Mouse (Mus musculus) hindbrain, embryonic 13.5 days (tissue): Measurements from ENCODE around the gene Maats1. TPM values are rescaled to one million over a fixed set of nuclear protein-coding genes. Genes with fewer than 3 reads are reported as not detected.

Experiments
- ATAC-seq: fragments of 200-750 bp; cut with Nextera tagmentation; 2 replicates; pipeline ENCODE4 v1.8.0; 2017; ENCODE audit warnings: moderate TSS enrichment; ENCODE audit not compliant: low FRiP score
- H3K27ac ChIP-seq: fragments of 300-500 bp; sonication (generic); 2 replicates; pipeline ENCODE4 v1.5.1; 2015; ENCODE audit warnings: inconsistent platforms, mild to moderate bottlenecking, moderate library complexity
- H3K27me3 ChIP-seq: fragments of 300-500 bp; sonication (generic); 2 replicates; pipeline ENCODE4 v1.6.1; 2015; ENCODE audit warnings: mild to moderate bottlenecking, inconsistent platforms
- H3K36me3 ChIP-seq: fragments of 300-500 bp; sonication (generic); 2 replicates; pipeline ENCODE4 v1.6.1; 2015; ENCODE audit warnings: mild to moderate bottlenecking, inconsistent platforms
- H3K4me1 ChIP-seq: fragments of 300-500 bp; sonication (generic); replicated peaks from 2 replicates; pipeline ENCODE4 v1.6.1; 2015; ENCODE audit warnings: inconsistent platforms
- H3K4me2 ChIP-seq: fragments of 300-500 bp; sonication (generic); 2 replicates; pipeline ENCODE4 v1.6.1; 2015; ENCODE audit warnings: inconsistent platforms, mild to moderate bottlenecking, moderate library complexity
- H3K4me3 ChIP-seq: fragments of 300-500 bp; sonication (generic); 2 replicates; pipeline ENCODE4 v1.5.1; 2015; ENCODE audit warnings: mild to moderate bottlenecking, inconsistent platforms
- H3K9ac ChIP-seq: fragments of 300-500 bp; sonication (generic); 2 replicates; pipeline ENCODE4 v1.6.1; 2015; ENCODE audit warnings: mild to moderate bottlenecking, inconsistent platforms
- H3K9me3 ChIP-seq: fragments of 300-500 bp; sonication (generic); 2 replicates; pipeline ENCODE4 v1.6.1; 2016; ENCODE audit warnings: inconsistent platforms
- WGBS: fragments of 180-500 bp; shearing (Covaris S2); methylation state at CpG from one replicate; pipeline ENCODE4 v1.1.7; 2015; 5-methylcytosine and 5-hydroxymethylcytosine counted together
- polyA plus RNA-seq: library from polyadenylated mRNA; unstranded; fragments of >200 nt; fragmentation: Nextera tagmentation; extraction: Ambion mirVana; gene quantifications from 2 replicates; pipeline ENCODE4 v1.2.1, GENCODE M21; 2015

Maats1 gene
- polyA plus RNA-seq, 1 experiment from 2014 or later = 1.8 TPM

- H3K9ac ChIP-seq = no peak overlapping the region
- H3K4me2 ChIP-seq = no peak overlapping the region
- no peak for ATAC-seq
- H3K4me1 ChIP-seq = peaks cover 9% of the 10 kb centered on the region
- no peaks in the 10 kb centered on the region for H3K27me3 ChIP-seq
- H3K4me3 ChIP-seq = no peak overlapping the region
- no peaks in the 10 kb centered on the region for H3K9me3 ChIP-seq
- 92% methylated on average over 13 of the region's 13 CpGs for WGBS
- no peak overlapping the region for H3K27ac ChIP-seq
- H3K36me3 ChIP-seq = no peaks in the 10 kb centered on the region
Measured at GRCm38 (mm10) chr16:38302367-38302766, 39.6 kb downstream of the Maats1 start.

- no peaks in the 10 kb centered on the region for H3K9me3 ChIP-seq
- 92% methylated on average over 6 of the region's 6 CpGs for WGBS
- H3K27me3 ChIP-seq = no peaks in the 10 kb centered on the region
- H3K4me3 ChIP-seq = no peak overlapping the region
- no peak for ATAC-seq
- no peak overlapping the region for H3K9ac ChIP-seq
- H3K4me1 ChIP-seq = no peaks in the 10 kb centered on the region
- no peak overlapping the region for H3K27ac ChIP-seq
- no peaks in the 10 kb centered on the region for H3K36me3 ChIP-seq
- H3K4me2 ChIP-seq = no peak overlapping the region
Measured at GRCm38 (mm10) chr16:38298410-38298809, 43.5 kb downstream of the Maats1 start.

- no peaks in the 10 kb centered on the region for H3K36me3 ChIP-seq
- H3K9ac ChIP-seq = no peak overlapping the region
- no peaks in the 10 kb centered on the region for H3K4me1 ChIP-seq
- H3K4me2 ChIP-seq = no peak overlapping the region
- no peaks in the 10 kb centered on the region for H3K27me3 ChIP-seq
- WGBS = 48% methylated on average over 5 of the region's 5 CpGs
- no peak for ATAC-seq
- H3K27ac ChIP-seq = no peak overlapping the region
- H3K9me3 ChIP-seq = no peaks in the 10 kb centered on the region
- H3K4me3 ChIP-seq = no peak overlapping the region
Measured at GRCm38 (mm10) chr16:38295349-38295930, 46.5 kb downstream of the Maats1 start.

GRCm38 (mm10) chr16:38294685-38295348 is 47.1 kb downstream of the Maats1 start, which contains the start of gene Nr1i2:
Gene Nr1i2 (minus strand): TSS chr16:38294824.
- Histone ChIP-seq H3K9me3 (no peaks in the 10 kb centered on the region), H3K27ac (no peak within 1 kb of the TSS), H3K36me3 (no peaks in the 10 kb centered on the region), H3K4me3 (no peak within 1 kb of the TSS), H3K9ac (no peak within 1 kb of the TSS), H3K4me2 (no peak within 1 kb of the TSS), H3K4me1 (no peaks in the 10 kb centered on the region), H3K27me3 (no peaks in the 10 kb centered on the region)
- ATAC-seq = no peak
- WGBS = 76% methylated on average over 7 of the region's 7 CpGs

- Histone ChIP-seq H3K36me3 (no peaks in the 10 kb centered on the region), H3K9me3 (no peaks in the 10 kb centered on the region), H3K9ac (no peak overlapping the region), H3K4me1 (no peaks in the 10 kb centered on the region), H3K27ac (no peak overlapping the region), H3K4me3 (no peak overlapping the region), H3K4me2 (no peak overlapping the region), H3K27me3 (no peaks in the 10 kb centered on the region)
- WGBS = 85% methylated on average over 2 of the region's 2 CpGs
- ATAC-seq = no peak
Measured at GRCm38 (mm10) chr16:38290151-38290550, 51.8 kb downstream of the Maats1 start.

GRCm38 (mm10) chr16:38288851-38289250 is 53.1 kb downstream of the Maats1 start:
- WGBS = 37% methylated on average over 6 of the region's 6 CpGs
- no peak for ATAC-seq
- Histone ChIP-seq H3K36me3 (no peaks in the 10 kb centered on the region), H3K9me3 (no peaks in the 10 kb centered on the region), H3K27me3 (no peaks in the 10 kb centered on the region), H3K4me2 (no peak overlapping the region), H3K9ac (no peak overlapping the region), H3K4me3 (no peak overlapping the region), H3K4me1 (no peaks in the 10 kb centered on the region), H3K27ac (no peak overlapping the region)

- H3K9me3 ChIP-seq = no peaks in the 10 kb centered on the region
- H3K9ac ChIP-seq = no peak overlapping the region
- H3K36me3 ChIP-seq = no peaks in the 10 kb centered on the region
- no peak for ATAC-seq
- no peak overlapping the region for H3K27ac ChIP-seq
- no peak overlapping the region for H3K4me3 ChIP-seq
- H3K27me3 ChIP-seq = no peaks in the 10 kb centered on the region
- H3K4me2 ChIP-seq = no peak overlapping the region
- H3K4me1 ChIP-seq = peaks cover 7% of the 10 kb centered on the region
- 90% methylated on average over 3 of the region's 3 CpGs for WGBS
Measured at GRCm38 (mm10) chr16:38287762-38288161, 54.2 kb downstream of the Maats1 start.

GRCm38 (mm10) chr16:38287357-38287756 is 54.6 kb downstream of the Maats1 start:
- H3K4me3 ChIP-seq = no peak overlapping the region
- H3K27ac ChIP-seq = no peak overlapping the region
- no peak overlapping the region for H3K4me2 ChIP-seq
- H3K9me3 ChIP-seq = no peaks in the 10 kb centered on the region
- WGBS = 88% methylated on average over 6 of the region's 6 CpGs
- no peak overlapping the region for H3K9ac ChIP-seq
- peaks cover 7% of the 10 kb centered on the region for H3K4me1 ChIP-seq
- ATAC-seq = no peak
- H3K27me3 ChIP-seq = no peaks in the 10 kb centered on the region
- H3K36me3 ChIP-seq = no peaks in the 10 kb centered on the region

GRCm38 (mm10) chr16:38286541-38286940 is 55.4 kb downstream of the Maats1 start:
- 81% methylated on average over 4 of the region's 4 CpGs for WGBS
- no peak for ATAC-seq

GRCm38 (mm10) chr16:38285801-38286200 is 56.1 kb downstream of the Maats1 start:
- no peaks in the 10 kb centered on the region for H3K9me3 ChIP-seq
- H3K27ac ChIP-seq = no peak overlapping the region
- H3K9ac ChIP-seq = no peak overlapping the region
- ATAC-seq = no peak
- H3K4me2 ChIP-seq = no peak overlapping the region
- peaks cover 7% of the 10 kb centered on the region for H3K4me1 ChIP-seq
- 81% methylated on average over 7 of the region's 7 CpGs for WGBS
- no peaks in the 10 kb centered on the region for H3K36me3 ChIP-seq
- no peaks in the 10 kb centered on the region for H3K27me3 ChIP-seq
- H3K4me3 ChIP-seq = no peak overlapping the region

More at GRCm38 (mm10) chr16:38286541-38286940, 55.4 kb downstream of the Maats1 start:
- H3K27ac ChIP-seq = no peak overlapping the region
- no peaks in the 10 kb centered on the region for H3K36me3 ChIP-seq
- no peaks in the 10 kb centered on the region for H3K9me3 ChIP-seq
- H3K9ac ChIP-seq = no peak overlapping the region
- peaks cover 7% of the 10 kb centered on the region for H3K4me1 ChIP-seq
- no peak overlapping the region for H3K4me2 ChIP-seq
- H3K27me3 ChIP-seq = no peaks in the 10 kb centered on the region
- no peak overlapping the region for H3K4me3 ChIP-seq

- no peak overlapping the region for H3K4me3 ChIP-seq
- peaks cover 7% of the 10 kb centered on the region for H3K4me1 ChIP-seq
- 0 out of 2 replicates have a peak, but pooled peaks have one; percentile 52 for ATAC-seq
- 16% methylated on average over 3 of the region's 3 CpGs for WGBS
- H3K36me3 ChIP-seq = no peaks in the 10 kb centered on the region
- no peaks in the 10 kb centered on the region for H3K27me3 ChIP-seq
- H3K9ac ChIP-seq = no peak overlapping the region
- no peaks in the 10 kb centered on the region for H3K9me3 ChIP-seq
- peak overlapping the region; percentile 44 for H3K27ac ChIP-seq
- no peak overlapping the region for H3K4me2 ChIP-seq
Measured at GRCm38 (mm10) chr16:38283300-38283699, 58.6 kb downstream of the Maats1 start.

- Histone ChIP-seq H3K36me3 (no peaks in the 10 kb centered on the region), H3K9ac (no peak overlapping the region), H3K27me3 (no peaks in the 10 kb centered on the region), H3K4me1 (peaks cover 7% of the 10 kb centered on the region), H3K4me2 (no peak overlapping the region), H3K9me3 (no peaks in the 10 kb centered on the region), H3K27ac (no peak overlapping the region), H3K4me3 (no peak overlapping the region)
- WGBS = 87% methylated on average over 7 of the region's 7 CpGs
- ATAC-seq = no peak
Measured at GRCm38 (mm10) chr16:38282559-38283160, 59.3 kb downstream of the Maats1 start.

- Histone ChIP-seq H3K4me2 (no peak overlapping the region), H3K9me3 (no peaks in the 10 kb centered on the region), H3K27me3 (no peaks in the 10 kb centered on the region), H3K4me3 (no peak overlapping the region), H3K4me1 (peaks cover 7% of the 10 kb centered on the region), H3K36me3 (no peaks in the 10 kb centered on the region), H3K27ac (no peak overlapping the region), H3K9ac (no peak overlapping the region)
- ATAC-seq = no peak
- WGBS = 83% methylated on average over 7 of the region's 7 CpGs
Measured at GRCm38 (mm10) chr16:38280951-38281350, 61.0 kb downstream of the Maats1 start.
